Mouse (Mus musculus) heart, embryonic 13.5 days (tissue): ENCODE measurements at regions not wholly inside any gene's neighbourhood (a gene's known extent, or its start where the extent isn't known, plus 50 kb on each side); places are given as distances from the start of the nearest gene placed in this dataset.

Experiments used
- ATAC-seq: fragments of 200-750 bp; cut with Nextera tagmentation; 2 replicates; pipeline ENCODE4 v1.8.0; 2017; ENCODE audit warnings: moderate TSS enrichment; ENCODE audit not compliant: insufficient number of reproducible peaks, low FRiP score, low TSS enrichment; ENCODE audit errors: extremely low read depth
- H3K27ac ChIP-seq: fragments of 300-500 bp; sonication (generic); replicated peaks from 2 replicates; pipeline ENCODE4 v1.5.1; 2015; ENCODE audit warnings: moderate library complexity, mild to moderate bottlenecking, inconsistent platforms
- H3K27me3 ChIP-seq: fragments of 300-500 bp; sonication (generic); replicated peaks from 2 replicates; pipeline ENCODE4 v1.6.1; 2015; ENCODE audit warnings: mild to moderate bottlenecking, inconsistent platforms
- H3K36me3 ChIP-seq: fragments of 300-500 bp; sonication (generic); 2 replicates; pipeline ENCODE4 v1.6.1; 2015; ENCODE audit warnings: mild to moderate bottlenecking, inconsistent platforms
- H3K4me1 ChIP-seq: fragments of 300-500 bp; sonication (generic); 2 replicates; pipeline ENCODE4 v1.6.1; 2015; ENCODE audit warnings: inconsistent platforms
- H3K4me2 ChIP-seq: fragments of 300-500 bp; sonication (generic); 2 replicates; pipeline ENCODE4 v1.6.1; 2015; ENCODE audit warnings: inconsistent platforms, mild to moderate bottlenecking, moderate library complexity
- H3K4me3 ChIP-seq: fragments of 300-500 bp; sonication (generic); 2 replicates; pipeline ENCODE4 v1.5.1; 2015; ENCODE audit warnings: moderate library complexity, mild to moderate bottlenecking, inconsistent platforms
- H3K9ac ChIP-seq: fragments of 300-500 bp; sonication (generic); 2 replicates; pipeline ENCODE4 v1.6.1; 2015; ENCODE audit warnings: inconsistent platforms, mild to moderate bottlenecking, moderate library complexity
- H3K9me3 ChIP-seq: fragments of 300-500 bp; sonication (generic); 2 replicates; pipeline ENCODE4 v1.6.1; 2016; ENCODE audit warnings: inconsistent platforms
- WGBS: fragments of 180-500 bp; shearing (Covaris S2); methylation state at CpG from one replicate; pipeline ENCODE4 v1.1.7; 2015; ENCODE audit warnings: mixed read lengths; 5-methylcytosine and 5-hydroxymethylcytosine counted together

DNA sequence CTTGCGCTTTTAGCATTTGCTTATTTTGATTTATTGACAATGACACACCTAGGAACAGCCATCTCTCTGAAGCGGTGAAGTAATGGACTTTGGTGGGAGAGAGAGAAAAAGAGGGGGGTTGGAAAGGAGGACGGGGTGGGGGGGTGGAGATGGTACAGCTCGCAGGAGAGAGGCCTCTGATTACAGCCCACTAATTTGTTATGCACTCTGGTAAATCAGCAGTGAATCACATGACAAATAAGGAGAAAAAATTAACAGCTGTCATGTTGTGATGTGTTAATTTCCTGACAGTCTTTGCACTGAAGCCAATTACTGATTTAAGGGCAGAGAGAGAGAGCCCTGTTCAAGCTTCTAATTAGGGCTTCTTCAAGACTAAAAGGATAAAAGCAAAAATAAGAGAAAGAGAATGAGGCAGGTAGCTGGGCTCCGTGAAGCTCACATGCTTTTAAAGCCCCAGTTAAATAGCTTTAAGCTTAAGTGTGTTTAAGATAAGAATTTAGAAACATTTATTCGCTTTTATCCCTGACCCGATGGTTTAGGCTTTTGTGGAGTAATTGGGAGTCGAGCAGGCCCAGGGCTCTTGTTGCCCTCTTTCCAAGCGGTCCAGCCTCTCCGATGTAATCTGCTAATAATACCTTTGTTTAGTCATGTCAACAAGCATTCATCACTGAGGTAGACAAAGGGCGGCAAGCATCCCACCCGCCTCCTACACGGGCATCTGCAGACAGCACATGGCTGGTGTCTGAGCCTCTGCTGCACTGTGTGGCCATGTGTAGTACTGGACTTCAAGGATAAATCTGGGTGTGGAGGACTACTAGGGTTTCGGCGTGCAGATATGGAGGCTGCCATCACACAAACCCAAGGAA, 193.7 kb upstream of the Tshz3 start:
- ATAC-seq, result no peak
- H3K36me3 ChIP-seq, result no peaks in the 10 kb centered on the region
- H3K27ac ChIP-seq, result no peak overlapping the region
- H3K9ac ChIP-seq, result no peak overlapping the region
- no peaks in the 10 kb centered on the region for H3K9me3 ChIP-seq
- peaks cover 9% of the 10 kb centered on the region for H3K27me3 ChIP-seq
- peaks cover 17% of the 10 kb centered on the region for H3K4me1 ChIP-seq
- WGBS, result 65% methylated on average over 15 of the region's 15 CpGs
- H3K4me3 ChIP-seq, result no peak overlapping the region
- no peak overlapping the region for H3K4me2 ChIP-seq

DNA sequence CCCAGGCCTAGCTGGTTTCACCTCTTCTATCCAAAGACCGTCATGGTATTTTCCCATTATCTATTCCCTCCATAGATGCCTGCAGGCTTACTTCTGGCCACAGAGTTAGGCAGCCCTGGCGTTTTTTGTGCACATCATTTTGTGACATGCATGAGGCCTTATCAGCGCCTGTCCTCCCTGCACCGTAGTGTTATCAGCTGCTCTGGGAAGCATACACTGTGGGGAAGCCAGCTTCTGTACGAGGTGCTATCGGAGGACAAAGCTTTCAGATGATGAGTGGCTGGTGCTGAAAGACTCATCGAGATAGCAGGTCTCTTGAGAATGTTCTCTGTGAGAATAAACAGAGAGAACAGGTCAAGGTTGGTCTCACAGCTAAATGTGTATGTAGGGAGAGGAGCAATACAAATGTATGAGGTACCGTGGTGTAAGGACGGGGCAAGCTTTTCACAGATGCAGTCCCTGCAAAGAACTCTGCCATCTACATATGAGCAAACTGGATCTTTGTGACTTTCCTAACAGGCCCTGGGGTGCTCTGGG, 190.0 kb upstream of the Tshz3 start:
- H3K27ac ChIP-seq, result peak overlapping the region; percentile 61
- peaks cover 14% of the 10 kb centered on the region for H3K27me3 ChIP-seq
- H3K9ac ChIP-seq, result no peak overlapping the region
- no peak overlapping the region for H3K4me3 ChIP-seq
- no peaks in the 10 kb centered on the region for H3K9me3 ChIP-seq
- peak overlapping the region; percentile 27 for H3K4me2 ChIP-seq
- peak; percentile 77; the same call in 1 of the 2 replicates for ATAC-seq
- peaks cover 20% of the 10 kb centered on the region for H3K4me1 ChIP-seq
- 16% methylated on average over 9 of the region's 9 CpGs for whole genome bisulfite sequencing
- H3K36me3 ChIP-seq, result no peaks in the 10 kb centered on the region

- no peaks in the 10 kb centered on the region for H3K9me3 ChIP-seq
- 73% methylated on average over 3 of the region's 3 CpGs for WGBS
- no peak overlapping the region for H3K4me3 ChIP-seq
- no peak overlapping the region for H3K27ac ChIP-seq
- no peak for ATAC-seq
- no peak overlapping the region for H3K9ac ChIP-seq
- peaks cover 12% of the 10 kb centered on the region; the same call in 1 of the 2 replicates for H3K27me3 ChIP-seq
- H3K4me1 ChIP-seq, result peaks cover 6% of the 10 kb centered on the region
- H3K36me3 ChIP-seq, result no peaks in the 10 kb centered on the region
- H3K4me2 ChIP-seq, result no peak overlapping the region
Observed at GRCm38 (mm10) chr7:36513680-36514079, 184.2 kb upstream of the Tshz3 start.

GRCm38 (mm10) chr7:36516094-36516663, 181.7 kb upstream of the Tshz3 start:
- no peak overlapping the region for H3K9ac ChIP-seq
- no peaks in the 10 kb centered on the region for H3K4me1 ChIP-seq
- WGBS, result 53% methylated on average over 7 of the region's 7 CpGs
- H3K4me3 ChIP-seq, result no peak overlapping the region
- ATAC-seq, result no peak
- no peaks in the 10 kb centered on the region for H3K9me3 ChIP-seq
- peaks cover 7% of the 10 kb centered on the region; the same call in 1 of the 2 replicates for H3K27me3 ChIP-seq
- no peak overlapping the region for H3K4me2 ChIP-seq
- H3K27ac ChIP-seq, result no peak overlapping the region
- H3K36me3 ChIP-seq, result no peaks in the 10 kb centered on the region

DNA sequence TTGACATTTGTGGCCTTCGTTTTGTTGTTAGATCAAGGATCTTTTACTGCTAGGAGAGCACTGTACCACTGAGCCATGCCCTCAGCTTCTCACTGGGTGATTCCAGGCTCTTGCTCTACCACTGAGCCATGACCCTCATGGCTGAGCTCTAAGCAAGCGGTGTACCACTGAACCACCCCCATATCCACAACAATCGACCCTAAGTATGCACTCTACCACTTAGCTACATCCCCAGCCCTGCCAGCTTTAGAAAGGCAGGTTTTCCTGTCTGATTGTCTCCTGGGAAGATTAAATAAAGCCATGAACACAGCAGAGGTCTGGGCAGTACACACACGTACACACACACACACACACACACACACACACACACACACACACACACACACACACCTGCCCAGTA, 178.9 kb upstream of the Tshz3 start:
- WGBS, result 69% methylated on average over 4 of the region's 4 CpGs
- no peaks in the 10 kb centered on the region for H3K4me1 ChIP-seq
- ATAC-seq, result no peak
- H3K36me3 ChIP-seq, result no peaks in the 10 kb centered on the region
- no peak overlapping the region for H3K27ac ChIP-seq
- no peaks in the 10 kb centered on the region for H3K9me3 ChIP-seq
- H3K4me2 ChIP-seq, result no peak overlapping the region
- no peak overlapping the region for H3K9ac ChIP-seq
- H3K27me3 ChIP-seq, result peaks cover 12% of the 10 kb centered on the region; the same call in 1 of the 2 replicates
- no peak overlapping the region for H3K4me3 ChIP-seq

- H3K9me3 ChIP-seq, result no peaks in the 10 kb centered on the region
- H3K27me3 ChIP-seq, result peaks cover 5% of the 10 kb centered on the region; the same call in 1 of the 2 replicates
- H3K27ac ChIP-seq, result no peak overlapping the region
- ATAC-seq, result no peak
- H3K9ac ChIP-seq, result no peak overlapping the region
- no peak overlapping the region for H3K4me2 ChIP-seq
- H3K4me1 ChIP-seq, result no peaks in the 10 kb centered on the region
- H3K36me3 ChIP-seq, result no peaks in the 10 kb centered on the region
- H3K4me3 ChIP-seq, result no peak overlapping the region
- WGBS, result 67% methylated on average over 5 of the region's 5 CpGs
Observed at GRCm38 (mm10) chr7:36522960-36523359, 175.0 kb upstream of the Tshz3 start.

- Histone ChIP-seq H3K4me2 (no peak overlapping the region), H3K36me3 (no peaks in the 10 kb centered on the region)
- WGBS, result 71% methylated on average over 7 of the region's 7 CpGs
Observed at GRCm38 (mm10) chr7:36526148-36526547, 171.8 kb upstream of the Tshz3 start.

GRCm38 (mm10) chr7:36526692-36527091, 171.2 kb upstream of the Tshz3 start:
- Histone ChIP-seq H3K27me3 (0 out of 2 replicates have a peak, but pooled peaks cover 5% of the 10 kb centered on the region), H3K27ac (no peak overlapping the region), H3K4me2 (no peak overlapping the region), H3K4me3 (no peak overlapping the region), H3K36me3 (no peaks in the 10 kb centered on the region), H3K9ac (no peak overlapping the region), H3K4me1 (no peaks in the 10 kb centered on the region), H3K9me3 (no peaks in the 10 kb centered on the region)
- ATAC-seq, result no peak
- 37% methylated on average over 3 of the region's 3 CpGs for WGBS

More at GRCm38 (mm10) chr7:36526148-36526547, 171.8 kb upstream of the Tshz3 start:
- ATAC-seq, result no peak
- Histone ChIP-seq H3K27me3 (0 out of 2 replicates have a peak, but pooled peaks cover 5% of the 10 kb centered on the region), H3K9me3 (no peaks in the 10 kb centered on the region), H3K4me3 (no peak overlapping the region), H3K4me1 (no peaks in the 10 kb centered on the region), H3K9ac (no peak overlapping the region; the same call in 1 of the 2 replicates), H3K27ac (no peak overlapping the region)

GRCm38 (mm10) chr7:36529504-36530065, 168.3 kb upstream of the Tshz3 start:
- Histone ChIP-seq H3K36me3 (no peaks in the 10 kb centered on the region), H3K4me2 (no peak overlapping the region), H3K9ac (no peak overlapping the region), H3K4me3 (no peak overlapping the region), H3K27ac (no peak overlapping the region), H3K27me3 (no peaks in the 10 kb centered on the region), H3K4me1 (no peaks in the 10 kb centered on the region), H3K9me3 (no peaks in the 10 kb centered on the region)
- ATAC-seq, result no peak
- WGBS, result 75% methylated on average over 15 of the region's 15 CpGs

- H3K4me2 ChIP-seq, result no peak overlapping the region
- no peak overlapping the region for H3K27ac ChIP-seq
- H3K9me3 ChIP-seq, result no peaks in the 10 kb centered on the region
- H3K36me3 ChIP-seq, result no peaks in the 10 kb centered on the region
- H3K9ac ChIP-seq, result no peak overlapping the region
- H3K4me3 ChIP-seq, result no peak overlapping the region
- 73% methylated on average over 1 of the region's 1 CpGs for WGBS
- H3K4me1 ChIP-seq, result no peaks in the 10 kb centered on the region
- ATAC-seq, result no peak
- no peaks in the 10 kb centered on the region for H3K27me3 ChIP-seq
Observed at GRCm38 (mm10) chr7:36531559-36531958, 166.4 kb upstream of the Tshz3 start.

DNA sequence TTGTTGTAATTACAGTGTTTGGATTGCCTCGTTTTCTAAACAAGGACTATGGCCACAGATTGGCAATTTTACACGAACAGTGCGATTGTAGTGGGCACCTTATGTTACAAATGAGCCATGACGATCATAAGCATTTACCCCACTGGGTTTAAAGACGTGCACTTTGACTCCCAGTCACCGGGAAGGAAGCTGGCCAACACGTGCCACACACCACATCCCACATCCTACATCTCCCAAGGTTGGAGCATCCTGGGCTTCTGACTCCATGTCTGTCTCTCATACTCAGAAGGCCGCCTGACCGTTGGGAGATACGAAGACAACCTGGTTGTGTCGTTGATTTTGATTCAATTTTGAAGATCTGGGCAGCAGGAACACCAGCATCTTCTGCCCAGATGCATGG, 159.8 kb upstream of the Tshz3 start:
- H3K4me1 ChIP-seq, result no peaks in the 10 kb centered on the region
- no peaks in the 10 kb centered on the region for H3K36me3 ChIP-seq
- ATAC-seq, result no peak
- H3K27ac ChIP-seq, result no peak overlapping the region
- H3K27me3 ChIP-seq, result no peaks in the 10 kb centered on the region
- no peak overlapping the region for H3K9ac ChIP-seq
- H3K4me2 ChIP-seq, result no peak overlapping the region
- WGBS, result 80% methylated on average over 11 of the region's 11 CpGs
- no peaks in the 10 kb centered on the region for H3K9me3 ChIP-seq
- H3K4me3 ChIP-seq, result no peak overlapping the region
